Mouse (Mus musculus): Measurements from ENCODE around the gene Faap100.

- TF ChIP-seq CTCF (IDR thresholded peaks at IDR 0.05; ENCODE audit: low read depth, low read length) (no peak), POLR2A (IDR thresholded peaks at IDR 0.05; ENCODE audit: insufficient read depth, low read length) (no peak)
These were observed 23.1 kb downstream of the Faap100 start for GRCm38 (mm10) chr11:120355277-120356039.

Data from ES-Bruce4 (cell line).